In the genomic region with DNA sequence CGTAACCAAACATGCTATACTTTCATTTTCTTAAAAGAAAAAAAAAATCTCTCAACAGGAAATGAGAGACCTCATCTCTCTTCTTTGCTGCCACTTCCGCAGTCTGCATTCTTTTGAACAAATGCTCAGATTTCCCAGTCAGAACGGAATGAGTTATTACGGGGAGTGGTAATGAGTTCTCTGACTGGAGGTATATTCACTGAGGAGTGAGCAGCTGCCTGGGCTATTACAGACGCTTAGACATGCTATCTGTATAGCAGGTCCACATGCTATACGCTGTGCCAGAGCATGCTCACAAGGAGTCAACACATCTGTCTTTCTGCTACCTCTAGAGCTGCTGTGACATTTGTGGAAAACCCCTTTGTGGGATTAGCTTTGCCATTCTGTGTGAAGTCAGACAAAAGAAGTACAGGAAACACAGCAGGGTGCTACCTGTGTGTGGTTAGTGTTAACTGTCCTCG, we compare ENCODE assay signal across 10 mouse cellular contexts. TPM values are rescaled to one million over a fixed set of nuclear protein-coding genes. Genes with fewer than 3 reads are reported as not detected.
A peak's percentile ranks its signal among the peaks of the same experiment; 100 is the strongest.
DNase-seq lines count a peak whose midpoint lies in the region; ATAC-seq lines count a peak whose summit lies in the region.
"Had no signal": no experiment of that assay in that cellular context is flagged by ENCODE, and none has a peak within 500 bp of the region (broad histone marks: within the 10 kb centered on the region; RNA-seq: fewer than 3 reads in every experiment).

No protein-coding gene starts in this region.

- no peak overlapping the region for H3K4me3 ChIP-seq in lung, embryonic 15.5 days
- no peak overlapping the region for H3K4me3 ChIP-seq in stomach, embryonic 14.5 days (ENCODE audit: low read depth, low read length)
- H3K4me3 ChIP-seq: forebrain, embryonic 12.5 days had no signal

- H3K27me3 ChIP-seq in lung, embryonic 15.5 days = no peaks in the 10 kb centered on the region
- no peaks in the 10 kb centered on the region for H3K27me3 ChIP-seq in stomach, embryonic 14.5 days (ENCODE audit: control insufficient read depth, insufficient read depth, low read length)
- H3K27me3 ChIP-seq: forebrain, embryonic 12.5 days had no signal

- H3K9me3 ChIP-seq in lung, embryonic 15.5 days = no peaks in the 10 kb centered on the region
- H3K9me3 ChIP-seq in stomach, embryonic 14.5 days (ENCODE audit: control insufficient read depth, low read depth, low read length) = no peaks in the 10 kb centered on the region
- H3K9me3 ChIP-seq: forebrain, embryonic 12.5 days had no signal

- H3K27ac ChIP-seq in lung, embryonic 15.5 days = no peak overlapping the region
- H3K27ac ChIP-seq in stomach, embryonic 14.5 days (ENCODE audit: low read length) = peak overlapping the region; percentile 36; the same call in 1 of the 2 replicates
- H3K27ac ChIP-seq: forebrain, embryonic 12.5 days had no signal

- no peak for ATAC-seq in lung, embryonic 15.5 days (ENCODE audit: borderline replicate concordance, extremely low read depth, low FRiP score, low TSS enrichment)
- peak; percentile 72 for ATAC-seq in inflammation-experienced regulatory T-cells, adult 6 months
- ATAC-seq in stomach, embryonic 14.5 days (ENCODE audit: insufficient number of reproducible peaks, insufficient read depth, low FRiP score, low read depth) = no peak

- no peaks in the 10 kb centered on the region for H3K36me3 ChIP-seq in lung, embryonic 15.5 days
- no peaks in the 10 kb centered on the region for H3K36me3 ChIP-seq in stomach, embryonic 14.5 days (ENCODE audit: control insufficient read depth, insufficient read depth, low read length)
- H3K36me3 ChIP-seq: forebrain, embryonic 12.5 days had no signal

- whole genome bisulfite sequencing in lung, embryonic 15.5 days = 33% methylated on average over 7 of the region's 7 CpGs
- WGBS in stomach, embryonic 14.5 days = 27% methylated on average over 7 of the region's 7 CpGs

- no peak overlapping the region for H3K9ac ChIP-seq in lung, embryonic 15.5 days
- H3K9ac ChIP-seq in stomach, embryonic 14.5 days (replicated peaks; ENCODE audit: low read depth, low read length) = no peak overlapping the region
- H3K9ac ChIP-seq: forebrain, embryonic 12.5 days had no signal

- 0 out of 2 replicates have a peak overlapping the region, but pooled peaks have one; percentile 14 for H3K4me2 ChIP-seq in lung, embryonic 15.5 days
- H3K4me2 ChIP-seq in stomach, embryonic 14.5 days (replicated peaks; ENCODE audit: low read depth, low read length) = no peak overlapping the region
- H3K4me2 ChIP-seq: forebrain, embryonic 12.5 days had no signal

- no peak for DNase-seq in lung, postnatal 10 days
- peak; percentile 52 for DNase-seq in R1 (ENCODE audit: low read depth, low spot score)
- no peak for DNase-seq in urinary bladder, postnatal 25 days (ENCODE audit: low spot score)
- DNase-seq in cerebellum, adult 18-20 months = no peak
- DNase-seq: cerebellum, adult 11 months; heart, adult 18-20 months had no signal

- H3K4me1 ChIP-seq in lung, embryonic 15.5 days = peaks cover 29% of the 10 kb centered on the region
- peaks cover 10% of the 10 kb centered on the region; the same call in 1 of the 2 replicates for H3K4me1 ChIP-seq in stomach, embryonic 14.5 days (ENCODE audit: control insufficient read depth, insufficient read depth, low read length)

RNA-seq across cellular contexts. Expression of gene Tmsb10, which starts 3.8 kb away (rescaled TPM):
- 2,229 and 2,599 TPM in 2 replicates for polyA plus RNA-seq in lung, embryonic 15.5 days (2015; fragmentation: Nextera tagmentation; extraction: Ambion mirVana)
- polyA plus RNA-seq in inflammation-experienced regulatory T-cells, adult 6 months (2017; shearing (Covaris generic)) = 1,000 to 10,000 TPM; 4,108 to 4,357 (median 4,244) TPM
- polyA plus RNA-seq in stomach, embryonic 14.5 days (2014; fragmentation: Nextera tagmentation; extraction: Ambion mirVana) = 2,356 and 2,370 TPM in 2 replicates
